Mouse (Mus musculus): ENCODE measurements around the gene Lfng.
A peak's percentile ranks its signal among the peaks of the same experiment; 100 is the strongest.

Lfng gene

GRCm38 (mm10) chr5:140642076-140642475, 35.0 kb downstream of the Lfng start:
- peak; percentile 63 to 67 for DNase-seq

- no peak for DNase-seq
Measured at GRCm38 (mm10) chr5:140644263-140644662, 37.1 kb downstream of the Lfng start.

GRCm38 (mm10) chr5:140644702-140645201, 37.6 kb downstream of the Lfng start:
- peak; percentile 66 to 82 for DNase-seq

- no peak for DNase-seq
Measured at GRCm38 (mm10) chr5:140645454-140645853, 38.3 kb downstream of the Lfng start.

GRCm38 (mm10) chr5:140646171-140646570, 39.1 kb downstream of the Lfng start:
- DNase-seq = no peak

GRCm38 (mm10) chr5:140647031-140647760, 40.1 kb downstream of the Lfng start:
- no peak for DNase-seq

- peak in 1 of 2 experiments; percentile 27 for DNase-seq
Measured at GRCm38 (mm10) chr5:140647821-140648518, 40.9 kb downstream of the Lfng start.

GRCm38 (mm10) chr5:140648519-140649100, 41.5 kb downstream of the Lfng start, which contains the start of gene Ttyh3:
Ttyh3 (minus strand) TSS chr5:140649031.
- DNase-seq = peak in 1 of 2 experiments; percentile 58

- peak; percentile 96 to 98 for DNase-seq
Measured at GRCm38 (mm10) chr5:140649101-140649667, 42.1 kb downstream of the Lfng start.

GRCm38 (mm10) chr5:140649881-140650414, 42.8 kb downstream of the Lfng start:
- no peak for DNase-seq

- DNase-seq = no peak
Measured at GRCm38 (mm10) chr5:140651231-140651630, 44.1 kb downstream of the Lfng start.

- no peak for DNase-seq
Measured at GRCm38 (mm10) chr5:140652587-140652986, 45.5 kb downstream of the Lfng start.

- no peak for DNase-seq
Measured at GRCm38 (mm10) chr5:140654096-140654845, 47.2 kb downstream of the Lfng start.

- peak in 1 of 2 experiments; percentile 28 for DNase-seq
Measured at GRCm38 (mm10) chr5:140659607-140660272, 52.6 kb downstream of the Lfng start.

GRCm38 (mm10) chr5:140660398-140660797, 53.3 kb downstream of the Lfng start:
- no peak for DNase-seq

- no peak for DNase-seq
Measured at GRCm38 (mm10) chr5:140661427-140661826, 54.3 kb downstream of the Lfng start.

- DNase-seq = no peak
Measured at GRCm38 (mm10) chr5:140661875-140662643, 54.9 kb downstream of the Lfng start.

- peak in 1 of 2 experiments; percentile 23 for DNase-seq
Measured at GRCm38 (mm10) chr5:140662741-140663592, 55.8 kb downstream of the Lfng start.

- peak; percentile 71 to 82 for DNase-seq
Measured at GRCm38 (mm10) chr5:140663621-140664180, 56.6 kb downstream of the Lfng start.

All from lung, adult 18-20 months (tissue).